Mouse (Mus musculus) intestine, postnatal 0 days (tissue): ENCODE results near the gene Magi1. TPM values are rescaled to one million over a fixed set of nuclear protein-coding genes. Genes with fewer than 3 reads are reported as not detected.

Experiments
- ATAC-seq: fragments of 200-750 bp; cut with Nextera tagmentation; 2 replicates; pipeline ENCODE4 v1.8.0; 2017; ENCODE audit warnings: mild to moderate bottlenecking, moderate TSS enrichment, moderate library complexity
- H3K27ac ChIP-seq: fragments of 300-500 bp; sonication (generic); 2 replicates; pipeline ENCODE4 v1.5.1; 2014; ENCODE audit warnings: mild to moderate bottlenecking, low read depth, low read length, moderate library complexity
- H3K27me3 ChIP-seq: fragments of 300-500 bp; sonication (generic); replicated peaks from 2 replicates; pipeline ENCODE4 v1.6.1; 2014; ENCODE audit warnings: low read length, mixed read lengths; ENCODE audit not compliant: control insufficient read depth, insufficient read depth
- H3K36me3 ChIP-seq: fragments of 300-500 bp; sonication (generic); 2 replicates; pipeline ENCODE4 v1.6.1; 2014; ENCODE audit warnings: mild to moderate bottlenecking, moderate library complexity; ENCODE audit not compliant: control insufficient read depth, insufficient read depth
- H3K4me1 ChIP-seq: fragments of 300-500 bp; sonication (generic); replicated peaks from 2 replicates; pipeline ENCODE4 v1.6.1; 2014; ENCODE audit warnings: antibody characterized with exemption, low read length, mixed read lengths; ENCODE audit not compliant: control insufficient read depth, insufficient read depth
- H3K4me2 ChIP-seq: fragments of 300-500 bp; sonication (generic); replicated peaks from 2 replicates; pipeline ENCODE4 v1.6.1; 2014; ENCODE audit warnings: low read depth, mild to moderate bottlenecking, moderate library complexity
- H3K4me3 ChIP-seq: fragments of 300-500 bp; sonication (generic); 2 replicates; pipeline ENCODE4 v1.5.1; 2014; ENCODE audit warnings: low read depth, low read length
- H3K9ac ChIP-seq: fragments of 300-500 bp; sonication (generic); 2 replicates; pipeline ENCODE4 v1.6.1; 2014; ENCODE audit warnings: mild to moderate bottlenecking, low read depth, low read length
- H3K9me3 ChIP-seq: fragments of 300-500 bp; sonication (generic); 2 replicates; pipeline ENCODE4 v1.6.1; 2016; ENCODE audit warnings: mixed run types; ENCODE audit not compliant: control insufficient read depth
- CTCF ChIP-seq: sonication (generic); IDR thresholded peaks from 2 replicates; pipeline ENCODE4 v1.5.1; 2016; ENCODE audit warnings: low read depth, mild to moderate bottlenecking, control low read depth, antibody characterized with exemption, moderate library complexity
- WGBS: fragments of 180-500 bp; shearing (Covaris S2); extraction: QIAGEN DNeasy Blood & Tissue Kit; methylation state at CpG from one replicate; pipeline ENCODE4 v1.1.7; 2014; 5-methylcytosine and 5-hydroxymethylcytosine counted together
- polyA plus RNA-seq: library from polyadenylated mRNA; unstranded; fragments of >200 nt; fragmentation: Nextera tagmentation; extraction: Ambion mirVana; gene quantifications from 2 replicates; pipeline ENCODE4 v1.2.1, GENCODE M21; 2015

Gene Magi1
- polyA plus RNA-seq, 1 experiment from 2014 or later = 4.2 TPM

DNA sequence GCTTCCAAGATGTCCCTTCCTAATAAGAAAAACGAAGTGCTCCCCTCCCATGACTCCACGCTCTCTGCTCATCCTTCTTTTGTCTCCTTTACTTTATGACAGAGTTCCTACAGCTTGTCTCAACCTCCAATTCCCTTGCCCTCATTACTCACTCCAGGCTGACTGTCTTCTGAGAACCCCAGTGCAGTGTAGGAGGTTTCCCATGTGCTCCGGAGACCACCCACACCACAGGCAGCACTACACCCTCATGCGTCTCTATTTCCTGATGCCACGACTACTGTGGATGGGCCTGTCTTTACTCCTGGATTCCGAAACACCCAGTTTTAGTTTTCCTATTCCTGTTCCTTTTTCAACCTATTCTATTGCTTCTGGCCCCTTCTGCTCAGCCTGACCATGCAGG is 549.9 kb downstream of the Magi1 start:
- Histone ChIP-seq H3K4me3 (no peak overlapping the region), H3K27me3 (no peaks in the 10 kb centered on the region), H3K9ac (no peak overlapping the region), H3K4me1 (no peaks in the 10 kb centered on the region), H3K36me3 (no peaks in the 10 kb centered on the region), H3K4me2 (no peak overlapping the region), H3K9me3 (no peaks in the 10 kb centered on the region), H3K27ac (no peak overlapping the region)
- ATAC-seq = no peak
- no peak for TF ChIP-seq CTCF
- WGBS = 81% methylated on average over 6 of the region's 6 CpGs

DNA sequence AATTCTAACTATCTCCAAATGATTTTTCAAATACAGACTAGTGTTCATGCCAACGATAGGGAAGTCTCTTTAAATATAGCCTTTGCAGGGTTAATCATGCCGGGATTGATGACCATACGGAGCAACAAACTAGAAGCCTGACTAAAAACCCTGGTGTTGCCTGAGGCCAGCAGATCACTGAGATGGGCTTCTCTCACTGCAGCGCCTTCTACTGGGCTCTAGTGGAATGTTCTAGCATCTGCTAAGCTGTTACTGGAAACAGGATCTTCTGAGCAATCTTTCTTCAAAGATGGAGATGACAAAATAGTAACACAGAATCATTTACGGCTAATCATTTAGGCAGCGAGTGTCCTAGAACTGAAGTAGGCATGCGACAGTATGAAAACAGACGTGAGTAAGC is 554.0 kb downstream of the Magi1 start:
- Histone ChIP-seq H3K9ac (no peak overlapping the region), H3K9me3 (no peaks in the 10 kb centered on the region), H3K27me3 (no peaks in the 10 kb centered on the region), H3K4me2 (no peak overlapping the region), H3K36me3 (no peaks in the 10 kb centered on the region), H3K27ac (no peak overlapping the region), H3K4me1 (no peaks in the 10 kb centered on the region; the same call in 1 of the 2 replicates), H3K4me3 (no peak overlapping the region)
- WGBS = 76% methylated on average over 8 of the region's 8 CpGs
- ATAC-seq = no peak
- peak; percentile 70 for TF ChIP-seq CTCF

DNA sequence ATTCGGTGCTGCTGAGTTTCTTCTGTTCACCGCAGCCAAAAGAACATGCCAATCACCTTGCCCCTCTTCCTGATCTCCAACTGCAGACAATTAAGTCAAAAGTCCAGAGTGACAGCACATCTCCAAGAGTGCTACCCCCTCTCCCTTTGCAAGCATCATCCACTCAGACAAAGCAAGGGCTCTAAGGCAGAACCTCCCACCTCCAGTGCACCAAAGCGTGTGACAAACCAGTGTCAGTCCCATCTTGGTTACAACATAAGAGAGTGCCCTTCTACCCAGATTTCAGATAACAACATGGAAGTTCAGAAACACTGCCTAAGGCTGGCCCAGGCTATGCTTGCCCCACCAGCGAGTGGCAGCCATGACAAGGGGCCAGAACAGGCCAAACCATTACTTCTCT is 554.9 kb downstream of the Magi1 start:
- H3K4me3 ChIP-seq = no peak overlapping the region
- no peak overlapping the region for H3K27ac ChIP-seq
- no peak for TF ChIP-seq CTCF
- no peak for ATAC-seq
- H3K4me2 ChIP-seq = no peak overlapping the region
- no peaks in the 10 kb centered on the region for H3K27me3 ChIP-seq
- H3K4me1 ChIP-seq = no peaks in the 10 kb centered on the region; the same call in 1 of the 2 replicates
- no peaks in the 10 kb centered on the region for H3K36me3 ChIP-seq
- H3K9ac ChIP-seq = no peak overlapping the region
- 84% methylated on average over 4 of the region's 4 CpGs for WGBS
- H3K9me3 ChIP-seq = no peaks in the 10 kb centered on the region

DNA sequence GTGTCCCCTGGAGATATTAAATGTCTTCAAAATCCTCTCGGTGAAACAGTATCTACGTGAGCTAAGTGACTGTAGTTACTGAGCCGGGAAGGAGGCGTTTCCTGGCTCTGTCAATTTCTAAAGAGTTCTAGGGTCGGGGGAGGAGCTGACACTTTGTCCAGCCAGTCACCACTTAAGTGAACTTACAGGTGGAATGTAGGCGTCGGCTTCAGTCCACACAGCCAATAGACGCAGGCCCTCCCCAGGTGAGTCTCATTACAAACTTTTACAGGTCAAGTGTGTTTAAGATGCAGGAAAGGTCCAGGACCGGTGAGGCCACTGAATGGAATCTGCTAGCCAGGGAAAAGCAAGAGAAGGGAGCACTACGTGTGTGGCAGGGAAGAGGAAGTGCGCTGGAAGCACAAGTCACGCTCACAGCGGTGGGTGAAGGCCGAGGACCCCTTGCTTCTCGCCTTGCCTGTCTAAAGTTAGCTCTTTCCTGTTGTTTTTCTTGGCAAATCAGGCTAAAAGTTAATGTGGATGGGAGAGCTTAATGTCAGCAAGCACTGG is 556.0 kb downstream of the Magi1 start:
- no peak for ATAC-seq
- Histone ChIP-seq H3K27me3 (no peaks in the 10 kb centered on the region), H3K9me3 (no peaks in the 10 kb centered on the region), H3K36me3 (no peaks in the 10 kb centered on the region), H3K9ac (no peak overlapping the region), H3K4me2 (0 out of 2 replicates have a peak overlapping the region, but pooled peaks have one; percentile 13), H3K4me3 (no peak overlapping the region), H3K4me1 (no peaks in the 10 kb centered on the region; the same call in 1 of the 2 replicates), H3K27ac (no peak overlapping the region)
- 35% methylated on average over 15 of the region's 15 CpGs for WGBS
- TF ChIP-seq CTCF = no peak

DNA sequence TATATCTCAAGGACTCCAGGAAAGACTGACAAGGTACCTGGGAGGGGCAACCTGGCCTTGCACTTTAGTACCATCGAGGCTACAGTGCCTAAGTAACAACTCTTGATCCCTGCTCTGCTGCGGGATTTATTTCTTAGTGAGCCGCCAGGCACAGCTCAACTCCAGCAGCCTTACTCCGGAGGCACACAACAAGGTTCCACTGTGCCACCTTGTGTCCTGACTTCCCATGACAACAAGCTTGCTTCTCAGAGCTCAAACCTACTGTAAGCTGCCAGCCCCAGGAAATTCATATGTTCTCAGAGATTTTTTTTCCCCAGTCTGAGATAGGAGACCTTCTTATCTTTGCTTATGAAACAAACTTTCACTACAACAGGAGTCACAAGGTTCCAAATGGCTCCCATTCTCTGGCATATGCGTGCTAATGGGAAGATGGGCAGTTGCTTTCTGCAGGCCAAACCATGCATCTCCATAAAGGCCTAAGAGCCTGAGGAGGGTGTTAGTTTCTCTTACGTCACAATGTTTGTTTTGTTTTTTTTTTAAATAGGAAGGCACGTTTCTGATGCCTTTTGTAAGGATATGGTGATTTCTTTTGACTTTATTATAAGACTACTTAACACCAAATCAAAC is 556.8 kb downstream of the Magi1 start:
- TF ChIP-seq CTCF = peak; percentile 63
- H3K4me2 ChIP-seq = no peak overlapping the region
- H3K36me3 ChIP-seq = no peaks in the 10 kb centered on the region
- WGBS = 58% methylated on average over 7 of the region's 7 CpGs
- H3K9ac ChIP-seq = no peak overlapping the region
- no peak overlapping the region for H3K27ac ChIP-seq
- no peaks in the 10 kb centered on the region for H3K9me3 ChIP-seq
- ATAC-seq = no peak
- H3K4me3 ChIP-seq = no peak overlapping the region
- no peaks in the 10 kb centered on the region for H3K27me3 ChIP-seq
- H3K4me1 ChIP-seq = no peaks in the 10 kb centered on the region; the same call in 1 of the 2 replicates

DNA sequence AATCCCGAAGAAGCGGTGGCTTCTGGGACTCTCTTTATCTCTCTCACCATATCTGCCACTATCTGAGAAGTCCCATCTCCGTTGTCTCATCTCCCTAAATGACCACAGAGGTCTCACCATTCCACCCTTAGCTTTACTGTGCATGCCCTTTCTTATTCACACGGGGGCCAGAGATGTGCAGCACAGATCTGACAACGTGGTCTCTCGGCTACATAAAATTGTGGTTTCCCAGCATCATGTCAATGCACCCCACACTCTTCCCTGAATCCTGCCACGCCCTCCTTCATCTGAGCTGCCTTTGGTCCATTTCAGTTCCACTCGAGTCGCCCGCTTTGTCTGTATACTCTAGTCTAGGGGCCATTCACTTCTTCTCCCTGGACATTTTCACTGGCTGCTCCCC is 557.6 kb downstream of the Magi1 start:
- no peaks in the 10 kb centered on the region for H3K9me3 ChIP-seq

More for the DNA sequence above, 557.6 kb downstream of the Magi1 start:
- no peak overlapping the region for H3K4me2 ChIP-seq
- no peaks in the 10 kb centered on the region for H3K27me3 ChIP-seq
- TF ChIP-seq CTCF = no peak
- H3K27ac ChIP-seq = no peak overlapping the region
- no peak overlapping the region for H3K9ac ChIP-seq
- no peak overlapping the region for H3K4me3 ChIP-seq
- no peaks in the 10 kb centered on the region for H3K36me3 ChIP-seq
- H3K4me1 ChIP-seq = no peaks in the 10 kb centered on the region; the same call in 1 of the 2 replicates
- WGBS = 88% methylated on average over 10 of the region's 10 CpGs
- ATAC-seq = no peak
